Mouse (Mus musculus) thymus, postnatal 10 days (tissue): ENCODE measurements around the gene Adora2a.
"Not testable (repeated sequence)": the region's sequence is repeated elsewhere in the genome, so short reads cannot be mapped to it uniquely, and the experiment has no call there.

ENCODE experiments used
- DNase-seq, 2 experiments: peaks; one replicate each; pipeline ENCODE4 v3.0.0; 2021; ENCODE audit warnings: low spot score in 2 of 2

Adora2a gene

DNA sequence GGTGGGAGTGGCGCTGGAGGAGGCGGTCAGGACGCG, at the start of gene Adora2a:
Gene Adora2a (plus strand): TSS at position 6 of the 36 bp plus-strand sequence.
- no peak for DNase-seq

DNA sequence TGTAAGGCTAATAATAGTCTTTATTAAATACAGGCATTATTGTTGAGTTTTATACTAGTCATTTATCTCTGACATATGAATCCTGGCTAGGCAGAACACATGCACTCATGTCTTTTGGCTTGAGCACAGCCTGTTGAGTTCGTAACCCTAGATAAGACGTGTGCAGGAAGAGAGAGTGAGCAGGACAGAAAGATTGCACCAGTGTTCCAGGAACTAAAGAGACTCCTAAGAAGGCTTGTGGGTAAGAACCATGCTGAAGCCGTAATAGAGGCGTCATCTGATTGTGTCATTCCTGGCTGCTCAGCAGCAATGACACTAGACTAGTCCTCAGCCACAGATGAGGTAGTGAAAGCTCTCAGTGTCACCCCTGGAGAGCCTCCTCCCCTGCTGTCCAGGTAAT, 43.7 kb upstream of the Adora2a start:
- DNase-seq, result no peak

DNA sequence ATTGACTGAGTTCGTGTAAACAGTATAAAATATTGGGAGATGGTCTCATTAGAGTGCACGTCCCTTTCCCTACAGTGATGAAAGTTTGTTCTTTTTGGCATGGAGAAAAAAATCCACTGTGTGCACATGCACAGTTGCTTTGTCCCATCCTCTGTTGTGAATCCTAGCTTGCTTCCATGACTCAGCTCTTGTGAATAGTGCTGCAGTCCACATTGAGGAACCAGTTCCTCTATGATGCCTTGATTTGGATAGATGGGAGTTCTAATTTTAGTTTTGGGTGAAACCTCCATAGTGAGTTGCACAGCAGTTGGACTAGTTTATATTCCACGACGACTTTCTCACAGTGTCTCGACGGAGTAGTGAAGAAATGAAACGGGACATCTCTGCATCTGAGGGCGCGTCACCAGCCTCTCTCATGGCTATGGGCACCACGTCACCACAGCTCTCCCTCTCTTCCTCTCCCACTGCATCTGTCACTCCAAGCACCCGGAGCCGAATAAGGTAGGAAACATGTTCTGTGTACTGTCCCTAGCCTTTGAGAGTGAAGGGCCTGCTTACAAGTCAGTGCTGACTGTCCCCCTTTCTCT, 40.2 kb upstream of the Adora2a start:
- DNase-seq, result no peak

DNA sequence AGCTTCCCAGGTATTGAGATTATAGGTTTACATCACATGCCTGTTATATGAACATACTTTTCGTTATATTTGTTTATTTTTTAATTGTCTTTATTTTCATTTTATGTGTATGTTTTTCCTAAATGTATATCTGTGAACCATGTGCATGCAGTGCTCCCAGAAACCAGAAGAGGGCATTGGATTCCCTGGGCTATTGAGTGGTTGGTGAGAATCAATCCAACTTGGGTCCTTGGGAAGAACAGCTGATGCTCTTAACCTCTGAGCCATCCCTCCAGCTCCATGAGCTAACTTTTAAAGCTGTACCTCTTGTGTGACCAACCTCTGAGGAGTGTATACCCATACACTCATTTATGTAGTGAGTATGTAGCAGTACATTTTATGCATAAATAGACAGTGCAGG, 39.2 kb upstream of the Adora2a start:
- DNase-seq, result peak in 1 of 2 experiments; percentile 19

DNA sequence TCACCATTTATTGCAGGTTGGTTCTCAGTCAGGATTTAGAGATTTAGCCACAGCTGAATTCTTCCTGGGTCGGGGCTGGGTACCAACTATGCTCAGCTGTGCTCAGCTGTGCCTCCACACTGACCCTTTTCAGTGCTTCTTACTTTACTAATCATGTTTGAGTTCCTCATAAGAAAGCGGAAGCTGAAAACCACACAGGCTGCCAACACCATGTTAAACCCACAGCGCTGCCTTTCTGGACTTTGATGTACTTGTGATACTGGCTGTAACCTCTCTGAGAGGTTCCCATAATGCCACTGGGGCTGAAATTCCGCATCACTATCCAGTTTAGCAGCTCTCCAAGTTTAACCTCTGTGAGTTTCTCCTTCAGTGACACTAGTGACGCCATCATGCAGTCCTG, 34.0 kb upstream of the Adora2a start:
- peak; percentile 29 to 39 for DNase-seq

DNA sequence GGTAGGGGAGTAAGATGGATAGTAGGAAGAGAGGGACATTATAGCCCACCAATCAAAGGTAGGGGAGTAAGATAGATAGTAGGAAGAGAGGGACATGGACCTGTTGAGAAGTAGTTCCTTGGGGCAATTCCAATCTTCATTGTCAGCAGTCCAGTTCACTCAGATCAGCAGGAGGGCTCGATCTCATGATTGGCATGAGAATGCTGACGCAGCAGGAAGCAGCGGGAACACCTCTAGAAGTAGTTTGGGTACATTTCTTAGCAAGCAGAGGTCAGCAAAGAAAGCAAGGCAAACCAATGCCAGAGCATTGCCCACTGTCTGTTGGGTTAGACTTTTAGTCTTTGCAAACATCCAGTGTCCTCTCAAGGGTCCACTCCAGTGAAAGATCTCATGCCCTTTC, 32.9 kb upstream of the Adora2a start:
- no peak for DNase-seq

DNA sequence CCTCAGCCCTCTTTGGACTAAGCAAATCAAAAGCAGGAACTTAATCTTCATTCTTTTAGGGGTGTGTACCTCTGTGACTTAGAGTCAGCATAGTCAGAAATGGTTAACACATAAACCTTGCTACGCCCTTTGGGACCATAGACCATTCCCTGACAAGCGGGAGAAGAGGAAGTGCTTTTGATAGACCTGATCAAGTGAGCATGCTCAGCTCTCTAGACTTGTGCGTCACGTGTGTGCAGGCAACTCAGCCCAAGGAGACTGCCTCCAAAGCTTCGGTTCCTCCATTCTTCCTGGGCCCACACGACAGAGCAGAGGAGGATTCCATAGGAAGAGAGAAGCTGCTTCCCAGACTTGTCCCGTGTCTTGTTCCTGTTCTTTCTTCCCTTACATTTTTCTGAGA, 28.1 kb upstream of the Adora2a start:
- DNase-seq, result no peak

DNA sequence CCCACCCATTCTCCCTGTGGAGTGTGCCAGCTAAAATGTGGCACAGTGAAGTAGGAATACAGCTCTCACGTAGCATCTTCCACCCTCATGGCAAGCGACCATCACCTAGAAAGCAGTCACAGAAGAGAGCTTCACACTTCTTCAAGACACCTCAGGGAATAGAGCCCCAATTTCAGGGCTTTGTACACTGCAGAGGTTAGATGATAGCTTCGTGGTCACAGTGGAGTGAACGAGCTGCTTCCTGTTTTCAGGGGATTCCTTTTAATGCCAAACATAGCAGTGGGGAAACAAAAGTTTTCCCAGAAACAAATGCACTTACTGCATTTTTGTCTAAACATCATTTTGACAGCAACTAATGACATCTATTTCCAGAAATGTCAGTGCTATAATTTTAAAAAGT, 27.3 kb upstream of the Adora2a start:
- no peak for DNase-seq

DNA sequence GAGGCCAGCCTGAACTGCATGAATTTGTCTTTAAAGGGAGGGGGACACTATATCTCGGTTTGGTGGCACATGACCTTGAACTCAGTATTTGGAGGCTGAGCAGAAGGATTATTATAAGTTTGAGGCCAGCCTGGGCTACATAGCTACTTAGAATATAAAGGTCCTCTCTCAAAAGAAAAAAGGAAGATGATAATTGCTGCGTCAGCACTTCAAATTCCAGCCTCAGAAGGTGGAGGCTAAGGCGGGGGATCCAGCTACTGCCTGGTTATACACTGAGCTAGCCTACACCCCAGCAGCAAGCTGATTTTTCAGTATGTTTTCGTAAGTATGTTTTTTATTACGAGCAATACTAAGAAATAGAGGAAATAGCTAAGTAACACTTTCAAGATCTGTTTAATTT, 26.0 kb upstream of the Adora2a start:
- DNase-seq, result no peak

DNA sequence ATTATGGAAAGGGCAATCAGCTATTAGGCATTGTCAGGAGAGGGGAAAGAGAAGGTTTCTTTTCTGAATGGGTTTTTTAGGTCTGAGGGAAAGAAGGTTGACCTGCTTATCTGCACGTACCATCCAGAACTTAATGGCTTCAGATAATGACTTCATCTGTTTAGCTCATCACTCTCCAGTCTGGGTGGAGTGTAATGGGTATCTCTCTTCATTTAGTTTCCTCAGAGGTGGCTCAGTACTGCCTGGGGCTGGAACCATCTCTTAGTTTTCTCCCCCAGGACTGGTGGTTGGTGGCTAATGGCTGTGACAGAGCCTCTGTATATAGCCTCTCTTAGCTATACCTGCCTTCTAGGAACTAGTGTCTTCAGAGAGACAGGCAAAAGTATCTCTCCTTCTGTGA, 25.3 kb upstream of the Adora2a start:
- DNase-seq, result no peak

DNA sequence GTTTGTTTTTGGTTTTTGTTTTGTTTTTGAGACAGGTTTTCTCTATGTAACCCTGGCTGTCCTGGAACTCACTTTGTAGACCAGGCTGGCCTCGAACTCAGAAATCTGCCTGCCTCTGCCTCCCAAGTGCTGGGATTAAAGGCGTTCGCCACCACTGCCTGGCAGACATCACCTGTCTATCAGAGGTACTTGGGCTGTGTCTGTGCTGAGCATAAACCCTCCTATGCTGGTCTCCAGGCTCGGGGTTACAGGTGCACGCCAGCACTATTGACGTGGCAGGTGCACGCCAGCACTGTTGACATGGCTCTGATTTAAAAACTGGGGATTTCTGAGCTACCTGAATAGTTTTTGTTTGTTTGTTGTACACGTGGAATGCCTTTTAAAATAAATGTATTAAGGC, 24.5 kb upstream of the Adora2a start:
- DNase-seq, result not testable (repeated sequence)

DNA sequence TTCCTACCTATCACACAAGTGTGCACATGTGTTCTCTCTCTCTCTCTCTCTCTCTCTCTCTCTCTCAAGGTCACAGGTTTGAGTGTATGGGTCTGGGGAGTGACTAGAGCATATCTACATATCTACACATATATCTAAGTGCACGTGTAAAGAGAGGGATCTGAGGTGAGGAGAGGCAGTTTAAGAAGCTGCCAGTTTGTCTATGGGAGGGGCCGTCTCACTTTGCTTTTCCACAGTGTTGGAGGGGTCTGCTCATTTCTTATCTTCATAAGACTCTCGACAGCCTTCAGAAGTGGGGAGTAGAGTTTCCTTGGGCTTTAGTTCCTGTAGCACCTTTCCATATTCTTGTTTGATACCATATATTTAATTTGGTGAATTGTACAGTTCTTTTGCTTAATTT, 23.4 kb upstream of the Adora2a start:
- no peak for DNase-seq

DNA sequence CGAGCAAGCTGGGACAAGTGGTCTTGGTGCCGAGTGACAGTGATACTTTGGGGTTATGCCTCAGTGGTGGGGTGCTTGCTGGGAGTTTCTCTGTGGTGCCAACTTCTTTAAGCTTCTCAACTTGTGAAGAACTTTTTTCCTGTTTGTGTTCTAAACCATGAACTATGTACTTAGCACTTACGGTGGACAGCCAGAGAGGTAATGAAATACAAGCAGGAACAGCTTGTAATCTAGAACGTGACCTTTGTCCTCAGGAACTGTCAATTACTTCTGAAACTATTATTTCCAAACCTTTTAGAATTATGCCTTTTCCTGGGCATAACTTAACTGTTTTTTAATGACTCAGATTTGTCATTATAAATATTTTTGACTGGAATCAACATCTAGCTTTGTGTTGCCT, 22.3 kb upstream of the Adora2a start:
- DNase-seq, result no peak

DNA sequence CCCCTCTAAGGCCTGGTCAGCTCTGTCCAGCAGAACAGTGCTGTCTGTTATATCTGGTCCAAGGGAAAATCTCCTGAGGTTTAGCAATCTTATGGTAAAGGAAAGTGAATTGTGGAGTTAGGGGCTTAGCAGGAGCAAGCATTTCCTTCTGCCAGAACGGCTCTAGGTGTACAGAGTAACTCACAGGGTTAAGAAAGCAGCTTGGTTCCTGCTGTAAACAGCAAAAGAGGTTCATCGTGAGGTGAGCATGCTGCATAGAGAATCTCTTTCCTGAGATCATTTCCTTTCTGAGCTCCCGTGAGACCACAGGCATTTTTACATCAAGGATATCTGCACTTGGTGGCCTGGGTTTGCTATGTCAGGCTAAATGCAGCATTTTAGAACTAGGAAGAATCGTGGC, 21.8 kb upstream of the Adora2a start:
- no peak for DNase-seq

DNA sequence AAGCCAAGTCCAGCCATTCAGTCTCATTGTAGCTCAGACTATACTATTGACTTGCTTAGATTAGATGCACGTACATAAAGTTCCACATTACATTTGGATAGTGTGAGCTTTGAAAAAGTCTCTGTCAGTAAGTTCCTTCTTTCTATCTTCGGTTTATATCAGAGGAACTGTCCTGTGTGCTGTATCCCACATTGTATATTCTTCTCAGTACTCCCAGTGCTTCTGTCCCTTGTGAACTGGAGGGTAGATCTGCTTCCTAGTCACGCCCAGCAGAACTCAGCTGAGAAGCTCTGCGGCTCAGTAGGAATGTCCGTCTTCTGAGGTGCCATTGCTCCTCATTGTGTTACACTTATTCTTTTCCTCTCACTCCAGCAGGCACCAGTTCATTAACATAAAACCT, 18.1 kb upstream of the Adora2a start:
- DNase-seq, result no peak

DNA sequence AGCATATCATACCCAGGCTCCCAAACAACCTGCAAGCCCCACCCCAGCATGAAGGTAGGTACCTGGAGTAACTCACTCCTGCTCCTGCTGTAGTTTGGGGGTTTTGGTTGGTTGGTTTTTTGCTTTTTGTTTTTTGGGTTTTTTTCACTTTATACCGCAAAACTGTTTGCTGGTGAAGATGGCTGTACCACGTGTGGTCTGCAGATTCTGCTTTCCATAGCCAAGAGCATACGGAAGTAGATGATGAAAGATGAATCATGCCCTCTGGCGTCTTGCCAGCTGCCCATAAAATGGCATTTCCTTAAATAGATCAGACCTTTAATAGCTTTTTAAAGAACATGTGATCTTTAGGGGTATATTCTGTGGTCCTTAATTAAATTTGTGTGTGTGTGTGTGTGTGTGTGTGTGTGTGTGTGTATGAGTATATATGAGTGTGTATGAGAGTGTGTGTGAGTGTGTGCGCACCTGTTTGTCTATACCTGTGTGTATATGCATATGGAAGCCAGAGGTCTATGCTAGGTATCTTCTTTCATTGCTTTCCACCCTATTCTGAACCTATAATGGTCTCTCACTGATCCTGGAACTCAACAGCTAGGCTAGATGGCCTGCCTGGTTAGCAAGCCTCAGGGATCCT, 16.8 kb upstream of the Adora2a start:
- DNase-seq, result no peak

DNA sequence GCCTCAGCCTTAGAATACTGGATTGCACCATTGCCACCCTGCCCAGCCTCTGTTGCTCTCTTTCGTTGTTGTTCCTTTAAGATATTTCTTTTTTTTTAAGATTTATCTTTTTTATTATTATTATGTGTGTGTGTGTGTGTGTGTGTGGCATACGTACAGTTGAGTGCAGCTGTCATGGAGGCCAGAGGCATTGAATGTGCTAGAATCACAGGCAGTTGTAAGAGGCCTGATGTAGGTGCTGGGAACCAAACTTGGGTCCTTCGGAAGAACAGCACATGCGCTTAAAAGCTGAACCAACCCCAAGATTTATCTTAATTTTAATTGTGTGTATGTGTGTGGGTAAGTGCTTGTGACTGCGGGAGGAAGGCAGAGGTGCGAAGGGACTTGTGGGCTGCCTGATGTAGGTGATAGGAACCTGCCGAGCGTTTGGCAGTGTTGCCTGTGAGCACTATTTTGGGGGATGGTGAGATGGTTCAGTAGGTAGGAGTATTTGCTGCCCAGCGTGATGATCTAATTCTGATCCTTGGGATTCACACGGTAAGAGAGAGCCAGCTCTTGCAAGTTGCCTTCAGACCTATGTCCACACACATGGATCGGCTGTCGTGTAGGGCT, 15.4 kb upstream of the Adora2a start:
- no peak for DNase-seq

DNA sequence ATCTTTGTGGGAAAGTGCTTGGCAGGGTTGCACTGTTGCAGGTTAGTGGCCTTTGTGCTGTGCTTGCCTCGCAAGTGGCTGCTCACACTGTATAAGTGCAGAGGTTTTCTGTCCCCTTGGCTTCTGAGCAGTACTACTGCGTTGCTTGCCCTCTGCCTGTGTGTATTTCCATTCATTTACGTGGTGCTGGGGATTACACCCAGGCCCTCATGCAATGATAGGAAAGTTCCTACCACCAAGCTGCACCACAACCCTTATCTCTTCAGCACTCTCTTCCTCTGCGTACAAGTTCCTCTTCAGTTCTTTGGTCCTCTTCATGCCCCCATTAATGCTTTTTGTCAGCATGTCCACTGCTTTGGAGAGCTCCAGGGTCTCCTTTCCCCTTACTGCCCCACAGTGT, 14.7 kb upstream of the Adora2a start:
- DNase-seq, result no peak

DNA sequence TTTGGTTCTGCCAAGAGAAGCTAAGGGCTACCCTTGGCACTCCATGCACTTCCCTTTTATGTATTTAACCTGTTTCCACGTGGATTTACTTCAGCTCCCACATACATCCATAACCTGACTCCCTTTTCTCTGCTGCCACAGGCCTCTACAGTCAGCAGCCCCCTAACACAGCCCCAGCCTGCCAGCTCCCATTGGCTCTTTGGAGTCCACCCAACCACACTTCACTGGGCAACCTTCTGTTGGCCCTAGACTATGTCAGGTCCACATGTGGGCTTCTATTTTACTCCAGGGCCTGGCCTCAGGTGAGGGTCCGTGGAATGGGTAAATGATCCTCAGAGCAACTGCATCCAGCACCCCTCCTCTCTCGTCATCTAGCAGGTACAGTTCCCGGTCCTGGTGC, 14.1 kb upstream of the Adora2a start:
- no peak for DNase-seq

DNA sequence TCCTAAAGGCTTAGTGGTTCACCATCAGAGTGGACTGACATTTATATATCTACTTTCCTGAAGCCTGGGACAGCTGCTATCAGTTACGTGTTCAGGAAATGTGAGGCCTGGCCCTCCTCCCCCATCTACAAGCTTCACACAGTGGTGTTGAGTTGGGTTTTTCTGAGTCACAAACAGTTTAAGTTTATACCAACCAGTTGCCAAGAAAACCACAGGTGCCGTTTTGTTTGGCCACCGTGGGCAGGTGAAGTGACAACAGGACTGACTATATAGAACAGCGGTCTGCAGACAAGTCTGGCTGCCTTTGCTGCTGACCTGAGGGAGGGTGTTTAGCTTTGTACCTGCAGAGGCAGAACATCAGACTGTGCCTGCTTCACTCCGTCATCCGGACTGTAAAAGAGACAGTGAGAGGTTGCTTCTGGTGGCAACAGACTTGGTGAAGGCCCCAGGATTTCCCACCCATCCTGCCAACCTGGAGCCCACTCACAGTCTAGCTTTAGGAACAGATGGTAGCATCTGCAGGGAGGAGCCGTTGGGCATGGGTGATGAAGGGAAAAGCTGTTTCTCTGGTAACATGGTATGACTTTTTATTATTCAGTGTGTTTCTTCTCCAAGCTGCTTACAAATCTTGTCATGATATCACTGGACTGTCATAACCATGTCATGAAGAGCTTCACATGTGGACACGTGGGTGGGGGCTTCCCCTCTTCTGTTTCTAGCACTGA, 13.2 kb upstream of the Adora2a start:
- no peak for DNase-seq

DNA sequence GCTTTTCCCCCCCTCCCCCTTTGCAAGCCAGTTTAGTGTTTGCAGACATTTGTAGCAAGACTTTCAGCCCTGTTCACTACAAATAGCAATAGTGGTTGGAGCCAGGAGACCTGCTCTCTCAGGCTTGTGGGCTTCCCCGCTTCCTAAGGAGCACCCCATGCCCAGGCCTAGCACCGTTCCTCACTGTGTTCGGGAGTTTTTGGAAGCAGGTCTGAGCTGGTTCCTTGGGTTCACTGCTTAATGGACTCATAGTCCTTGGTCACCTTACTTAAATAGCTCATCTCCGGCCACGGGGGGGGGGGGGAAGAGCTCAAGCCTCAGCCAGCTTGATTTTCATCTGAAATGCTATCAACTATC, 12.7 kb upstream of the Adora2a start:
- DNase-seq, result no peak

DNA sequence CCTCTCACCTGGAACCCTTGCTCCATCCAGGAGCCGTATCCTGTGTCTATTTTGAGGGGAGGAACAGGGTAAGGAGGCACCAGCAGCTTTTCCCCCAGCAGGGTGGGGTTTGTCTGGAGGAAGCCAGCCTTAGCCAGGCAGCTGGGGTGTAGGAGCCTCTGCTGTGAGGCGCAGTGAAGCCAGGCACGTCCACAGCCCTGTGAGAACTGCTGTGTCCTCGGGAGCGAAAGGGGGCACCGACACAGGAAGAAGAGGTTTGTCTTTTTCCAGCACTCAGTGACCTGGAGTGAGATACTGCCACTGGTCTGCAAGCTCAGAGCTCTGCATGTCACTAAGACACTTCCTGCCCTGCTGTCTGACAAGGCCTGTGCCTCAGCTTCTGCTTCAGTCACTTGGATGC, 12.3 kb upstream of the Adora2a start:
- no peak for DNase-seq

DNA sequence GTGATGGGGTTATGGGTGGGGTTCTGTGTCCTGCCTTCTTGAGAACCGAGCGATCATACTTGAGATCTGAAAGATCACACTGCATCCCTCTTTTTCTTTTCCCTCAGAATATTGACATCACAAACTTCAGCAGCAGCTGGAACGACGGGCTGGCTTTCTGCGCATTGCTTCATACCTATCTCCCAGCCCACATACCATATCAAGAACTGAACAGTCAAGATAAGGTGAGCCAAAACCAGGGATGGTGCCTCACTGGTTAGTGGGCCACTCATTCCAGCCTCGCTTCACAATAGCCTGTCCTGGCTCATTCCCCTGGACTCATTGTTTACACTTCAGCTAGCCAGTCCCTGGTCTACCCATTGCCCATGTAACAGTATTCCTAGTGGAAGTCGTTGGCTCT, 9.5 kb upstream of the Adora2a start:
- DNase-seq, result no peak

DNA sequence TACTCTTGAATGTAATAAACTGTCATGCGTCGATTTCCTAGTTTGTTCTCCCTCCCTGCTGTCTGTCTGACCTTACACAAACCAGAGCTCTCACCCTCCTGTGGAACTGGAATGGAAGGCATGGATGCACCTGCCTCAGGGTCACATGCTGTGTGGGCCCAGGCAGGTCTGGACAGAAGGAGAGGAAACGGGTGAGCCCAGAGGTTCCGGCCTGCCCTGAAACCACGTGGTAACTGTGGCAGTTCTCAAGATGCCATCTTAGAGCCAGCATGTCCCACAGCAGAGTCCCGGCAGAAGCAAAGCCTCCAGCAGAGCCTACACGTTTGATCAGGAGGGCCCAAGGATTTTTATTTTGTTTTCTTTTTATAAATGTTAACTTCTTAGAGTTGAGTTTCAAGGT, 4.3 kb upstream of the Adora2a start:
- DNase-seq, result no peak
